Mouse (Mus musculus): ENCODE results near the gene Igfbp5. TPM values are rescaled to one million over a fixed set of nuclear protein-coding genes. Genes with fewer than 3 reads are reported as not detected.

Igfbp5 gene
- polyA plus RNA-seq, 1 experiment from 2014 or later: 71.2 TPM

DNA sequence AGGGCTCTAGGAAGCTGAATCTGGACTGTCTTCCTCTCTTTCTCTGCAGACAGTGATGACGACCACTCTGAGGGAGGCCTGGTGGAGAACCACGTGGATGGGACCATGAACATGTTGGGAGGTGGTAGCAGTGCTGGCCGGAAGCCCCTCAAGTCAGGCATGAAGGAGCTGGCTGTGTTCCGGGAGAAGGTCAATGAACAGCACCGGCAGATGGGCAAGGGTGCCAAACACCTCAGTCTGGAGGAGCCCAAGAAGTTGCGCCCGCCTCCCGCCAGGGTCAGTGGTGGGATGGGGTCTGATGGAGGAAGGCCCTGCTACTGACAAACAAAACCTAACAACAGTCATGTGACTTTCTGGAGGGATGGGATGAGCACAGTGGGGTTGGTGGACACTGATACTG is 25.6 kb downstream of the Igfbp5 start:
- no peaks in the 10 kb centered on the region for H3K9me3 ChIP-seq (replicated peaks; ENCODE audit: control insufficient read depth, low read length)
- 90% methylated on average over 8 of the region's 8 CpGs for WGBS
- H3K27me3 ChIP-seq (ENCODE audit: control insufficient read depth, insufficient read depth, low read length): no peaks in the 10 kb centered on the region
- no peak overlapping the region for H3K4me3 ChIP-seq (ENCODE audit: low read depth, low read length)
- H3K27ac ChIP-seq (replicated peaks; ENCODE audit: low read depth, low read length): no peak overlapping the region
- H3K4me2 ChIP-seq (ENCODE audit: low read depth, low read length): no peak overlapping the region
- H3K36me3 ChIP-seq (replicated peaks; ENCODE audit: control insufficient read depth, insufficient read depth, low read depth, low read length): no peaks in the 10 kb centered on the region; the same call in none of the 2 replicates
- H3K4me1 ChIP-seq (ENCODE audit: control insufficient read depth, insufficient read depth, low read length): no peaks in the 10 kb centered on the region
- no peak for ATAC-seq (replicated peaks; ENCODE audit: insufficient number of reproducible peaks, low FRiP score, low TSS enrichment, low read depth)
- H3K9ac ChIP-seq (replicated peaks; ENCODE audit: low read length): no peak overlapping the region
- DNase-seq (ENCODE audit: low spot score): no peak

- Histone ChIP-seq H3K4me3 (ENCODE audit: low read depth, low read length) (no peak overlapping the region), H3K4me2 (ENCODE audit: low read depth, low read length) (no peak overlapping the region), H3K36me3 (replicated peaks; ENCODE audit: control insufficient read depth, insufficient read depth, low read depth, low read length) (no peaks in the 10 kb centered on the region; the same call in none of the 2 replicates), H3K9ac (replicated peaks; ENCODE audit: low read length) (no peak overlapping the region), H3K9me3 (replicated peaks; ENCODE audit: control insufficient read depth, low read length) (no peaks in the 10 kb centered on the region), H3K27ac (replicated peaks; ENCODE audit: low read depth, low read length) (no peak overlapping the region), H3K27me3 (ENCODE audit: control insufficient read depth, insufficient read depth, low read length) (no peaks in the 10 kb centered on the region), H3K4me1 (ENCODE audit: control insufficient read depth, insufficient read depth, low read length) (no peaks in the 10 kb centered on the region)
- 80% methylated on average over 4 of the region's 4 CpGs for WGBS
- no peak for ATAC-seq (replicated peaks; ENCODE audit: insufficient number of reproducible peaks, low FRiP score, low TSS enrichment, low read depth)
- DNase-seq (ENCODE audit: low spot score): no peak
Observed at GRCm38 (mm10) chr1:72847849-72848380, 26.8 kb downstream of the Igfbp5 start.

DNA sequence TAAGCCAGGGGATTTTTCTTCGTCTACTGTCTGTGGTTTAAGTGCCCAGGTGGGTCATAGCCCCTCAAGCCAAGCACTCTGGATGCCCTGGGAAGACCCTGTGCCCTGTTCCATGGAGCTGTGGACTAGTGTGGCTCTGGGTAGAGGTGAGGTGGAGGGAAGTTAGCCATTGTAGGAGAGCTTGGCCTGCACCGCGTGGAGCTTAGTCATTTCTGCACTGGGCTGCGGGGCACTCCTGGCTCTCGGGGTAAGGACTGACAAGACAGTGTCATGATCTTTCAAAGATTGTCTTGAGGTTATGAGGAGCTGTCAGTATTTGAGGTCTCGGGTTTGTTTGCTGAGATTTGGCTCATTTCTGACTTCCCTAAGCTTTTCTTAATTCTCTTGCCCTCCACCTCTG is 30.0 kb downstream of the Igfbp5 start:
- Histone ChIP-seq H3K9me3 (replicated peaks; ENCODE audit: control insufficient read depth, low read length) (no peaks in the 10 kb centered on the region), H3K36me3 (replicated peaks; ENCODE audit: control insufficient read depth, insufficient read depth, low read depth, low read length) (no peaks in the 10 kb centered on the region; the same call in 1 of the 2 replicates)

DNA sequence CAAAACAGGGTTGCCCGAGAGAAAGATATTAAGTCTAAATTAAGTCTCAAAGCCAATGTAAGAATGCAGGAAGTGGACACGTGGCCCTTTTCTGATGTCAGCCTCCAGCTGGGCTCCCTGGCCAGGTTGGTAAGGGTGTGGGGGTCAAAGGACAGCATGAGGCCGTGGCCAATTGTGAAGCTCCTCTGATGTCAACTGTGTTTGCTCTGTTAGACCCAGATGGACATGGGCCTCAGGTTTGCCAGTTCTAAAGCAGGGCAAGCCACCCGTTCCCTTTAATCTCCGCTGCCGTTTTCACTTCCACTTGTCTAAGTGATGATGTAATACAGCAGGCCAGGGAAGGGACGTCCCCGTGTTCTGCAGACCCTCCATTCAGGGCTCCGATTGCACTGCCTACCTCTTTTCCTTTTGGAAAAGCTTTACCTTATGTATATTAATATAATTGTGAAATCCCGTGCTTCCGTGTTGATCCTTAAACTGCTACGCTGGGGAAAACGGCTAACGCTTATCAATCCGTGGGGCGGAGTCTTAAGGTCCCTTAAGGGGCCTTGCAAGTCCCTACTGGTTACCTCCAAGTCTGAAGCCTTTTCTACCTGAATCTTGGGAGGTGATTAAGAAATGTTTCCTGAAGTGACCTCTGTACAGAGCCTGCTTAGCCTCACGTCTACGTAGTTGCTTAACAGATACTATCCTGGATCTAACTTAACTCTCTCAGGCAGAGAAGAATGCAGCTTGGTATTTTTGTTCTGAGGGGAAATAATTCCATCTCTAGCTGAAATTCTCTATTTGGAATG is 31.8 kb downstream of the Igfbp5 start:
- no peaks in the 10 kb centered on the region for H3K36me3 ChIP-seq (replicated peaks; ENCODE audit: control insufficient read depth, insufficient read depth, low read depth, low read length)
- H3K4me3 ChIP-seq (ENCODE audit: low read depth, low read length): no peak overlapping the region
- no peaks in the 10 kb centered on the region for H3K27me3 ChIP-seq (ENCODE audit: control insufficient read depth, insufficient read depth, low read length)
- WGBS: 87% methylated on average over 18 of the region's 18 CpGs
- ATAC-seq (replicated peaks; ENCODE audit: insufficient number of reproducible peaks, low FRiP score, low TSS enrichment, low read depth) (no peak), DNase-seq (ENCODE audit: low spot score) (no peak)
- H3K9me3 ChIP-seq (replicated peaks; ENCODE audit: control insufficient read depth, low read length): no peaks in the 10 kb centered on the region
- H3K9ac ChIP-seq (replicated peaks; ENCODE audit: low read length): no peak overlapping the region
- H3K27ac ChIP-seq (replicated peaks; ENCODE audit: low read depth, low read length): no peak overlapping the region
- no peak overlapping the region for H3K4me2 ChIP-seq (ENCODE audit: low read depth, low read length)
- H3K4me1 ChIP-seq (ENCODE audit: control insufficient read depth, insufficient read depth, low read length): no peaks in the 10 kb centered on the region

More for the DNA sequence above, 30.0 kb downstream of the Igfbp5 start:
- Histone ChIP-seq H3K27me3 (ENCODE audit: control insufficient read depth, insufficient read depth, low read length) (no peaks in the 10 kb centered on the region), H3K4me2 (ENCODE audit: low read depth, low read length) (no peak overlapping the region), H3K4me3 (ENCODE audit: low read depth, low read length) (no peak overlapping the region), H3K4me1 (ENCODE audit: control insufficient read depth, insufficient read depth, low read length) (no peaks in the 10 kb centered on the region), H3K27ac (replicated peaks; ENCODE audit: low read depth, low read length) (no peak overlapping the region), H3K9ac (replicated peaks; ENCODE audit: low read length) (no peak overlapping the region)
- no peak for ATAC-seq (replicated peaks; ENCODE audit: insufficient number of reproducible peaks, low FRiP score, low TSS enrichment, low read depth)
- no peak for DNase-seq (ENCODE audit: low spot score)
- 90% methylated on average over 6 of the region's 6 CpGs for WGBS

GRCm38 (mm10) chr1:72839791-72840190 is 34.9 kb downstream of the Igfbp5 start:
- Histone ChIP-seq H3K4me1 (ENCODE audit: control insufficient read depth, insufficient read depth, low read length) (no peaks in the 10 kb centered on the region), H3K9ac (replicated peaks; ENCODE audit: low read length) (no peak overlapping the region), H3K27ac (replicated peaks; ENCODE audit: low read depth, low read length) (no peak overlapping the region), H3K4me3 (ENCODE audit: low read depth, low read length) (no peak overlapping the region), H3K4me2 (ENCODE audit: low read depth, low read length) (no peak overlapping the region), H3K9me3 (replicated peaks; ENCODE audit: control insufficient read depth, low read length) (no peaks in the 10 kb centered on the region), H3K27me3 (ENCODE audit: control insufficient read depth, insufficient read depth, low read length) (no peaks in the 10 kb centered on the region), H3K36me3 (replicated peaks; ENCODE audit: control insufficient read depth, insufficient read depth, low read depth, low read length) (no peaks in the 10 kb centered on the region; the same call in 1 of the 2 replicates)
- 75% methylated on average over 7 of the region's 7 CpGs for WGBS
- DNase-seq (ENCODE audit: low spot score) (no peak), ATAC-seq (replicated peaks; ENCODE audit: insufficient number of reproducible peaks, low FRiP score, low TSS enrichment, low read depth) (no peak)

DNA sequence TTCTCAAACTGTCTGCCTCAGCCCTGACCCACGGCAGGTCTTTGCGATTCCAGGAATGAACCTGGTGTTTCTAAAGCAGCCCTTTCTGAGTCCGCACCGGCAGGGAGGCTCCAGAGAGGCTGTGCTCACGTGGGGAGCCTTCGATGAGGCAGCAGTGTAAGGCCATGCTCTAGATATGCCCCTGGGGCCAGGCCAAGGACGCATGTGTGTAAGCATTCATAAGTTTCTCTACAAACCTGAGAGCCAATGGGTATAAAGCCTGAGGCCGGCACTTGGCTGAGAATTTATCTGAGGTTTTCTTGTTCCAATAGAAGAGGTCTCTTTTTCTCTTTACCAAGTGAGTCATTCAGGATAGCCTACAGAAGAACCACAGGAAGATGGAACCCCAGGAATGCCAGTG is 35.3 kb downstream of the Igfbp5 start:
- Histone ChIP-seq H3K36me3 (replicated peaks; ENCODE audit: control insufficient read depth, insufficient read depth, low read depth, low read length) (no peaks in the 10 kb centered on the region; the same call in 1 of the 2 replicates), H3K4me2 (ENCODE audit: low read depth, low read length) (no peak overlapping the region), H3K4me3 (ENCODE audit: low read depth, low read length) (no peak overlapping the region), H3K27ac (replicated peaks; ENCODE audit: low read depth, low read length) (no peak overlapping the region), H3K9me3 (replicated peaks; ENCODE audit: control insufficient read depth, low read length) (no peaks in the 10 kb centered on the region), H3K9ac (replicated peaks; ENCODE audit: low read length) (no peak overlapping the region), H3K4me1 (ENCODE audit: control insufficient read depth, insufficient read depth, low read length) (no peaks in the 10 kb centered on the region), H3K27me3 (ENCODE audit: control insufficient read depth, insufficient read depth, low read length) (no peaks in the 10 kb centered on the region)
- ATAC-seq (replicated peaks; ENCODE audit: insufficient number of reproducible peaks, low FRiP score, low TSS enrichment, low read depth): no peak
- DNase-seq (ENCODE audit: low spot score): no peak
- WGBS: 58% methylated on average over 8 of the region's 8 CpGs

GRCm38 (mm10) chr1:72833563-72833962 is 41.1 kb downstream of the Igfbp5 start:
- Histone ChIP-seq H3K4me3 (ENCODE audit: low read depth, low read length) (no peak overlapping the region), H3K4me2 (ENCODE audit: low read depth, low read length) (no peak overlapping the region), H3K27ac (replicated peaks; ENCODE audit: low read depth, low read length) (no peak overlapping the region), H3K9ac (replicated peaks; ENCODE audit: low read length) (no peak overlapping the region), H3K36me3 (replicated peaks; ENCODE audit: control insufficient read depth, insufficient read depth, low read depth, low read length) (no peaks in the 10 kb centered on the region; the same call in none of the 2 replicates), H3K9me3 (replicated peaks; ENCODE audit: control insufficient read depth, low read length) (no peaks in the 10 kb centered on the region), H3K27me3 (ENCODE audit: control insufficient read depth, insufficient read depth, low read length) (no peaks in the 10 kb centered on the region), H3K4me1 (ENCODE audit: control insufficient read depth, insufficient read depth, low read length) (no peaks in the 10 kb centered on the region)
- ATAC-seq (replicated peaks; ENCODE audit: insufficient number of reproducible peaks, low FRiP score, low TSS enrichment, low read depth) (no peak), DNase-seq (ENCODE audit: low spot score) (no peak)
- WGBS: 63% methylated on average over 4 of the region's 4 CpGs

- H3K9ac ChIP-seq (replicated peaks; ENCODE audit: low read length): no peak overlapping the region
Observed at GRCm38 (mm10) chr1:72832715-72833153, 42.0 kb downstream of the Igfbp5 start.

More at GRCm38 (mm10) chr1:72832715-72833153, 42.0 kb downstream of the Igfbp5 start:
- no peak overlapping the region for H3K4me3 ChIP-seq (ENCODE audit: low read depth, low read length)
- no peaks in the 10 kb centered on the region; the same call in none of the 2 replicates for H3K36me3 ChIP-seq (replicated peaks; ENCODE audit: control insufficient read depth, insufficient read depth, low read depth, low read length)
- H3K4me1 ChIP-seq (ENCODE audit: control insufficient read depth, insufficient read depth, low read length): peaks cover 5% of the 10 kb centered on the region; the same call in 1 of the 2 replicates
- no peaks in the 10 kb centered on the region for H3K9me3 ChIP-seq (replicated peaks; ENCODE audit: control insufficient read depth, low read length)
- ATAC-seq (replicated peaks; ENCODE audit: insufficient number of reproducible peaks, low FRiP score, low TSS enrichment, low read depth): no peak
- DNase-seq (ENCODE audit: low spot score): no peak
- WGBS: 63% methylated on average over 3 of the region's 3 CpGs
- H3K27ac ChIP-seq (replicated peaks; ENCODE audit: low read depth, low read length): no peak overlapping the region
- H3K4me2 ChIP-seq (ENCODE audit: low read depth, low read length): no peak overlapping the region
- no peaks in the 10 kb centered on the region for H3K27me3 ChIP-seq (ENCODE audit: control insufficient read depth, insufficient read depth, low read length)

Data from embryonic facial prominence, embryonic 11.5 days (tissue).